Mouse (Mus musculus) thymus, adult 2 months (tissue): Measurements from ENCODE around the gene B230217C12Rik.
"Not testable (repeated sequence)": the region's sequence is repeated elsewhere in the genome, so short reads cannot be mapped to it uniquely, and the experiment has no call there.

Source experiments
- CTCF ChIP-seq: fragments of 200-500 bp; IDR thresholded peaks from 2 replicates; pipeline ENCODE4 v1.5.1; 2012; ENCODE audit warnings: mild to moderate bottlenecking, control low read depth, low read length, moderate library complexity, borderline replicate concordance; ENCODE audit not compliant: control insufficient read depth, poor library complexity, insufficient read depth; ENCODE audit errors: extremely low read depth
- POLR2A ChIP-seq: fragments of 200-500 bp; IDR thresholded peaks from 2 replicates; pipeline ENCODE4 v1.6.1; 2012; ENCODE audit warnings: mild to moderate bottlenecking, low read length, control low read depth, moderate library complexity; ENCODE audit not compliant: control insufficient read depth, poor library complexity, insufficient read depth; ENCODE audit errors: extremely low read depth

- TF ChIP-seq CTCF, POLR2A: not testable (repeated sequence)
Measured at GRCm38 (mm10) chr11:97872378-97872777, 31.8 kb downstream of the B230217C12Rik start.
